8 mouse cellular contexts compared by ENCODE assay signal in genomic region chr19:8892829-8893766, GRCm38 (mm10). TPM values are rescaled to one million over a fixed set of nuclear protein-coding genes. Genes with fewer than 3 reads are reported as not detected.
DNase-seq lines count a peak whose midpoint lies in the region; ATAC-seq and TF ChIP-seq lines count a peak whose summit lies in the region.

Gene Ints5 (plus strand): TSS chr19:8893005.

- peak within 1 kb of the TSS; percentile 77 for H3K4me2 ChIP-seq in hindbrain, embryonic 12.5 days (replicated peaks)

- 3% methylated on average over 54 of the region's 54 CpGs for WGBS in hindbrain, embryonic 12.5 days

- peak within 1 kb of the TSS; percentile 82 for H3K4me3 ChIP-seq in hindbrain, embryonic 12.5 days

- no peaks in the 10 kb centered on the region for H3K27me3 ChIP-seq in Patski
- H3K27me3 ChIP-seq in hindbrain, embryonic 12.5 days, result no peaks in the 10 kb centered on the region

- peak within 1 kb of the TSS; percentile 90 for H3K9ac ChIP-seq in hindbrain, embryonic 12.5 days

- H3K9me3 ChIP-seq in hindbrain, embryonic 12.5 days (replicated peaks), result no peaks in the 10 kb centered on the region

- H3K27ac ChIP-seq in hindbrain, embryonic 12.5 days, result peak within 1 kb of the TSS; percentile 80

- DNase-seq in Patski (ENCODE audit: low read depth, low spot score), result peak; percentile 49
- DNase-seq in cerebellum, postnatal 10 days, result peak; percentile 89 to 92
- peak; percentile 71 to 79 for DNase-seq in frontal cortex, postnatal 14 days (ENCODE audit: low spot score in 2 of 2)
- peak; percentile 85 to 90 for DNase-seq in layer of hippocampus, postnatal 14 days (ENCODE audit: low spot score in 2 of 2)
- peak; percentile 86 for DNase-seq in lung, postnatal 14 days
- DNase-seq in ovary, postnatal 36 days (ENCODE audit: low spot score), result peak; percentile 82
- DNase-seq in thymus, postnatal 14 days, result peak; percentile 88

- CTCF ChIA-PET in Patski (lab: Charles Lee), result interaction anchor here (1.0 to 1.1 kb wide), 3 partner anchors 12 to 48 kb away, joined by 3 to 4 read pairs (median 3); no protein-coding TSS in a partner anchor

- peaks cover 30% of the 10 kb centered on the region for H3K36me3 ChIP-seq in hindbrain, embryonic 12.5 days

- no peak for TF ChIP-seq CTCF in Patski (IDR thresholded peaks at IDR 0.05)

- peaks cover 33% of the 10 kb centered on the region for H3K4me1 ChIP-seq in hindbrain, embryonic 12.5 days

- peak; percentile 9 for ATAC-seq in Patski
- peak; percentile 49 for ATAC-seq in hindbrain, embryonic 12.5 days (ENCODE audit: low FRiP score)

- in situ Hi-C loops in Patski (cut with MboI; ENCODE audit: low pct_unique_long_range_greater_than_20kb), result no loop called here

- POLR2A ChIA-PET in Patski (lab: Charles Lee), result interaction anchor here (0.6 to 2.0 kb wide), 4 partner anchors 8 to 52 kb away, joined by 3 to 6 read pairs (median 4); partner anchors contain the start of gene Uqcc3

RNA-seq across cellular contexts. Expression of gene Ints5, which starts in this region (rescaled TPM):
- 31.2 TPM for polyA plus RNA-seq in Patski (2021)
- 43.4 and 45.2 TPM in 2 replicates for polyA plus RNA-seq in hindbrain, embryonic 12.5 days (2016; fragmentation: Nextera tagmentation; extraction: Ambion mirVana)
- 10 to 100 TPM; 22.0 to 25.4 TPM for total RNA-seq in layer of hippocampus, postnatal 14 days (2021)

Comparison
In these comparisons a context has a peak if more than half of its experiments do, and no peak if none do; other contexts are left out.
1. Peak in every context shown above with its lines: DNase-seq, ATAC-seq, H3K4me3 ChIP-seq and H3K27ac ChIP-seq.